Mouse (Mus musculus): ENCODE measurements at regions not wholly inside any gene's neighbourhood (a gene's known extent, or its start where the extent isn't known, plus 50 kb on each side); places are given as distances from the start of the nearest gene placed in this dataset.

DNA sequence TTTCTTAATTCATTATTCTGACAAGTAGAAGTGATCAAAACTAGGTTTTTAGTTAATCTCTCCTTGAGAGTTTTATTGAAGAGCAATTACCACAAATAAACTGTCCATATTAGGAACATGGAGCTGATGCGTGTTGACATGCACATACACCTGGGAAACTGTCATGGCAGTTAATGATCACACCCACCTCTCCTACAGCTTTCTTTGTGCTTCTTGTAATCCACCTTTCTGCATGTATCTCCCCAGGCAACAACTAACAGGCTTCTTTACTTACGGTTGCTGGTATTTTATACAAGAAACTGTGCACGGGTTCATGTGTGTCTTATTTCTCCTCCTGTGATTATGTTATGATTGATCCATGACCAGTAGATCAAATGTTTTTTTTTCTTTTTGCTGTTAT lies 296.0 kb upstream of the Nr5a2 start:
- TF ChIP-seq GATA1 (IDR thresholded peaks at IDR 0.05; ENCODE audit: borderline replicate concordance, low read length): no peak
- no peak for TF ChIP-seq FLI1 (IDR thresholded peaks at IDR 0.05; ENCODE audit: low read length)
